Mouse (Mus musculus) 416B (cell line): Measurements from ENCODE around the gene Cuedc2.
A peak's percentile ranks its signal among the peaks of the same experiment; 100 is the strongest.

Experiments
- DNase-seq: peaks from one replicate; pipeline ENCODE4 v3.0.0; 2011; ENCODE audit warnings: low read depth

Gene Cuedc2

DNA sequence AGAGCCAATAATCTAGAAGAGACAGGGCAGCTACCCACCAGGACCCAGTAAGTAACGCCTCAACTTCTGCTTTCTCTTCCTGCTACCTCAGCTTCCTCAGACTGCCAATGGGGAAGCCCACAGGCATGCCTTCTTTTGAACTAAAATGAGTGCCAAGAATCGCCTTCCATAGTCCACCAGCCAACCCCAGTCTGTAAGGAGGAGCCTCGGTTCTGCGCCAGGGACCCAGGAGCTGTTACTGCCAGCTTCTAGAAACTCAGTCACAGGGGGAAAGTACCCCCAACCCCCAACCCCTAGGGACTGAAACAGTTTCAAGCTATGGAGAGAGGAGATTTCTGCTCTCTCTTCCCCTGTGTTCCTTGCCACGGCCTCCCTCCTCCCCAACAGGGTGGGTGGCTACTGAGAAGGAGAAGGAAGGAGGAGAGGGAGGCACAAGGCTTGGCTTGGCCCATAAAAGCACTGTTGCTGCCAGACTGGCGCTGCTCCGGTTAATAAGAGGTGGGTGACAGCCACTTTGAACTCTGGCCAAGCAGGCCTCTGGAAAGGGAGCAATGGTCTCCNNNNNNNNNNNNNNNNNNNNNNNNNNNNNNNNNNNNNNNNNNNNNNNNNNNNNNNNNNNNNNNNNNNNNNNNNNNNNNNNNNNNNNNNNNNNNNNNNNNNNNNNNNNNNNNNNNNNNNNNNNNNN lies 927 bp upstream of the Cuedc2 start:
- DNase-seq: peak; percentile 93

DNA sequence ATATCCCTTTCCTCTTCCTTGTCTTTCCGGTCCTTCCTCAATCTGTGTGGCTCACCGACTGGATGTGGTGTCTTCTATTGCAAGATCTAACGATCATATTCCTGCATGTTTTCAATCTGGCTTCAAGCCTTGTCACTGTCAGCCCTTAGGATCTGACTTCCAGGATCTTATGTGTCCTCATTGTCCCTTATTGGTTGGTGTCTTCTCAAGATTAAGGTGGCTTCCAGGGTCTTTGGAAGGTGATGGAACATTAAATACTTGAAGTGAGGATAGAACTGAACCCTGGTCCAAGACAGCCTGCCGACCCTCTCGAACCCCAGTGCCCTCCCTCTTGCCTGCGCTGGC lies 412 bp upstream of the Cuedc2 start:
- no peak for DNase-seq

DNA sequence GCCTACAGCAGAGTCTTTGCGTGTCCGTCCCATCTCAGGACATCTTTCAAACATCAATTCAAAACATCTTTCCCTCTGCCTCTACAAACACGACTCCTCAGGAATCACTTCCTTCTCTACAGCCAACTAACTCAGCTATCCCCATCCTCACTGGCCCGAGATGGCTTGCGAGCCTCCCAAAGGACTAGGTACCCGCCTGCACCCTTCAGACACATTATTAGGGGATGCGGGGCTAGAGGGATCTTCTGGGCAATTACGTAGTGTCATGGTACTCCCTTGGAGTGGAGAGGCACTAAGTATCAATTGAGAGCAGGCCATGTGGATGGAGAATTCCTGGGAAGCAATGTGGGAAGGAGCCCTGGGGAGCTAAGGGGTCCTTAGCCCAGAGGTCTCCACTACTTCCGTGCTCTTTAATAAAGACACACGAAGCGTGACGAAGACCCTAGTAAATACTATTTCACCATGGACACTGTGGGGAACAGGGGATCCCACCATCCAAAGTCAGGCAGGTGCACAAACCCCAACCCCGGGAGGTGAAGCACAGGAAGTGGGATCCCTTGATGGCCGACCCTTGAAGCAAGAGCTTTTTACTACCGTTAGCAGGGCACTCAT lies 677 bp downstream of the Cuedc2 start:
- DNase-seq: no peak

DNA sequence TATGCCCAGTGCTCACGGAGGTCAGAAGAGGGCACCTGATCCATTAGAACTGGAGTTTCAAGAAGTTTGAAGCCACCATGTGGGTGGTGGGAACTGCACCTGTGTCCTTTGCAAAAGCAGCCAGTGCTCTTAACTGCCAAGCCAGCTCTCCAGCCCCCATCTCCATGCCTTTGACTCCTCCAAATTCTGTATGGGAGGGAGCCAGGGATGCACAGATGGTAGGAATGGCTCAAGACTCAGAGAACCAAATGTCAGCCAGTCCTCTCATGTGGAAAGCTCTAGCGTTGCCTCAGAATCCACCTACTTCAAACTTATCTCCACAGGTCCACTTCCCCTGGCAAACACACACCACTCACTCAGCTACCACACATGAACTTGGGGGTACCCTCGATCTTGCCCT lies 4.6 kb downstream of the Cuedc2 start:
- no peak for DNase-seq

DNA sequence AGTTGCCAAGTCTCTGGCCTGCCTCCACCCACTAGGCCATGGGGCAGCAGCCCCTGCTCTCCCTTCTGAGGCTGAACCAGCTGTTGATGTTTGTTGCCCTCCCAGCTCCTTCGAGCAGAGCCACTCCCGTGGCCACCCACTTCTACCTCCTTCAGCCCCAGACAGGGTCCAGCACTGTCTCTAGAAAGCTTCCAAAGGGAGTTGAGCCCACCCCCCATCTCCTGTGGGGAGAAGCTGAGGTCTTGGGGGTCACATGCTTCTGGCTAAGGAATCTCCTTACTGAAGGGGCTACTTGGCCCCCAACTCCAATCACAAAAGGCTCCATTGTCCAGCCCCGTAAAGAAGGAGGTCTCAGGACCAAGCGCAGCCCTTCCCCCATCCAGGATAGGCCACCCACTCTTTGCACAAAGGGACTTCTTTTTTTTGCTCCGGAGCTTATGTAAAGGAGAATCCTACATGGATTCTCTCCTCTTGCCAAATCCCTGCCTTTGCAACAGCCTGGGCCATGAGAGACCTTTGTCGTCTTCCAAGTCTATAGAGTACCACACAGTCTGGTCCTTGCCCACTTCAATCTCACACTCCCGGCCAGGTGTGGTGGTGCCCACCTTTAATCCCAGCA lies 5.7 kb downstream of the Cuedc2 start:
- DNase-seq: no peak

DNA sequence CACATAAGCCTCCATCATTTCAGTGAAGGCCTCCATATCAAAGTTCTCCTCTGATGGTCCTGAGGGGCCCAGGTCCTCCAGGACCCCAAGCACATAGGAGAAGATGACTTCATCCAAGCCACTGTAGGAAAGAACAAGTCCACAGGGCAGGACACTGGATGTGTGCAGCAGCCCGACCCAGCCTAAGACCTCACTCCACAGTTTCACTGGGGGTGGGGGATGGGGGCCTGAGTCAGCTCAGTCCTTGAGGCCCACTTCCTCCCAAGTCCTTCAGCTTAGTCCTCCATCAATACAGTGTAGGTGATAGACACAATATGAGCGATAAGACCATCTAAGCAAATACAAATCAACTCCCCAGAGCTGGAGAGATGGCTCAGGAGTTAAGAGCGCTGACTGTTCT lies 6.6 kb downstream of the Cuedc2 start:
- no peak for DNase-seq

DNA sequence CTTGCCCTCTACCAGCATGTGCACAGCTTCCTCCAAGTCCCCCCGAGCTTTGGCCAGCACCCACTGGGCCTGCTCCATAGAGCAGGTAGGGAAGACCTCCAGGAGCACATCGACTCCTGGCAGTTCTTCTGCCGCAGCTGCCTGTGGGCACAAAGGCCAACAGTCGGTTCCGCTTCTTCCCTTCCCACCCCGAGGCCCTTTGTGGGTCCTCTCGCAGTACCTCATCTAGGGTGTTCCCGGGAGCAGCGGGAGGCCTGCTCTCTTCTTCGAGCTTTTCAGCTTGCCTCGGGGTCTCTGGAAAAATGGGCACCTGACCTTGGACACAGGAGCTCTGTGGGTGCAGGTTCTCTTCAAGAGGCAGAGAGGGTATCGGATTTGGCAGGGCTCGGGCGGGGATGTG lies 7.2 kb downstream of the Cuedc2 start:
- DNase-seq: no peak

DNA sequence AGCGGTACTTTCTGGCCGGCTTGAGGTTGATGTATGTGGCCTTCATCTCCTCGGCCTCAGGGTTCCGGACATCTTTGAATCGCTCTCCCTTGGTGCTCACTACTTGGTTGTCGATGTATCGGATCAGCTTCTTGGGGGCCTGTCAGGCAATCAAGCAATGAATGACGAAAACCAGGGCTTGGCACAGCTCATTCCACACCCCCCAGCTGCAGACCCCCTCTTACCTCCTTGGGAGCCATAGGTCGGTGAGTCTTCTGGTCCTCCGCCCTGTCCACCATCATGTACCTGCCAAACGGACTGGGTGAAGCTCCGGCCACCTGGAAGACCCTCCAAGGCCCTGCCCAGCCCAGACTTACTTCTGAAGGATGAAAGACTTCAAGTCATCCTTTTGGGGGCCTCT lies 7.8 kb downstream of the Cuedc2 start:
- DNase-seq: no peak

DNA sequence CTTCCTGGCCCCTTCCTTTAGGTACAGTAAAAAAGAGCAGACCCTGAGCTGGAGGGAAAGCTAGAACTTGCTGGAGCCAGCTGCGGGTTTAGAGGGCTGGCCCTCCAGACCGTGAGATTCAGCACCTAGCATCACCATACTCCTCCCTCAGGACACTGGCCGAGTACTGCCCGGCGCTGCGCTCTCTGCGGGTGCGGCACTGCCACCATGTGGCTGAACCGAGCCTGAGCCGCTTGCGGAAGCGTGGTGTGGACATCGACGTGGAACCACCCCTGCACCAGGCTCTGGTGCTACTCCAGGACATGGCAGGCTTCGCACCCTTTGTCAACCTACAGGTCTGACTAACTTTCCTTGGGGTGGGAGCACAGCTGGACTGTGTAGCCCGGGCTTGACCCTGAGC lies 8.6 kb downstream of the Cuedc2 start:
- DNase-seq: peak; percentile 85

DNA sequence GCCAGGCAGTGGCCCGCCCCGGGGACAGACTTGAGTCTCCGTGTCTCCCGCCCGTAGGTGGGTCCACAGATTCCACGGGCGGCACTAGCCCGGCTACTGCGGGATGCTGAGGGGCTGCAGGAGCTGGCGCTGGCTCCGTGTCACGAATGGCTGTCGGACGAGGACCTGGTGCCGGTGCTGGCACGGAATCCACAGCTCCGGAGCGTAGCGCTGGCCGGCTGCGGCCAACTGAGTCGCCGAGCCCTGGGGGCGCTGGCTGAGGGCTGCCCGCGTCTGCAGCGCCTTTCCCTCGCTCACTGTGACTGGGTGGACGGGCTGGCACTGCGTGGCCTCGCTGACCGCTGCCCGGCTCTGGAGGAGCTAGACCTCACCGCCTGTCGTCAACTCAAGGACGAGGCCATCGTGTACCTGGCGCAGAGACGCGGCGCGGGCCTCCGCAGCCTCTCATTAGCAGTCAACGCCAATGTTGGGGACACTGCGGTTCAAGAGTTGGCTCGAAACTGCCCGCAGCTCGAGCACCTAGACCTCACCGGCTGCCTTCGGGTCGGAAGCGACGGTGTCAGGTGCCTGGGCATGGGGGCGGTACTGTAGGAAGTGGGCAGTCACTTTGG lies 9.4 kb downstream of the Cuedc2 start:
- DNase-seq: no peak

DNA sequence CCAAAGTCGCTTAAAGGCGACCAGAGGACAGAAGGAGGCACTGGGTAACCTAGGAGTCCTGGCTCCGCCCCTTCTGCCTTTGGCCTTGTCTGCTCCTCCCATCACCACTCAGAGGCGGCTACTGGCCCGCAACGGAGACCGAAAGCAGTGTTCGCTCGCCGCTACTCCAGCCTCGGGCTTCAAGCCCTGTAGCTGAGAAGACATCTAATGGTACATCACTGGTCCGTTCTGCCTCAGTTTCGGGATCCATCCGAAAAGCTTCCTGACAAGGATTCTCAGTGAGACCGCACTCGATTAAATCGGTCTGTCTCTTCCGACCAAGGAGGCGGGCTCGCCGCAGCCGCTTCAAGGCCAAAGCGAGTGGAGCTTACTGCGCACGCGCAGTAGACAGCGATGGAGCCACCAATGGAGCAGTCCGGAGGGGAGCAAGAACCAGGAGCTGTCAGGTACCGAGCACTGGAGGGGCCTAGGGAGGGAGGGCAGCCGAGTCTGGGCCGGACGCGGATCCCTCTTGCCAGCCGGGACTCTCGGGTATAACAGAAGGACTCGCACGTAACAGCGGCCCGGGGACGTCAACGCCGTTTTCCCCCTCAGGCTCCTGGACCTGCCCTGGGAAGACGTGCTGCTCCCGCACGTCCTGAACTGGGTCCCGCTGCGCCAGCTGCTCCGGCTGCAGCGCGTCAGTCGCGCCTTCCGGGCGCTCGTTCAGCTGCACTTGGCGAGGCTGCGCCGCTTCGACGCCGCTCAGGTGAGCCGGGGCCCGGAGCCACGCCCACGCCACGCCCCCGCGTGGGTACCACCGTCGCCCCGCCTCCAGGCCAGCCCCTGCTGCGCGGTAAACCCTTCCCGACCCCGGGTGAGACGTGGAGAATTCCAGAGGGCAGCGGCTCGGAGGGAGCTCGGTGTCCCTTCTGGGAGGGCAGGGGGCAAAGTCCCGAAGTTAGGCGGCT lies 10.1 kb downstream of the Cuedc2 start, which contains the start of gene Fbxl15:
TSS of gene Fbxl15 (plus strand) at position 104 of the 950 bp plus-strand sequence.
- DNase-seq: peak; percentile 97

DNA sequence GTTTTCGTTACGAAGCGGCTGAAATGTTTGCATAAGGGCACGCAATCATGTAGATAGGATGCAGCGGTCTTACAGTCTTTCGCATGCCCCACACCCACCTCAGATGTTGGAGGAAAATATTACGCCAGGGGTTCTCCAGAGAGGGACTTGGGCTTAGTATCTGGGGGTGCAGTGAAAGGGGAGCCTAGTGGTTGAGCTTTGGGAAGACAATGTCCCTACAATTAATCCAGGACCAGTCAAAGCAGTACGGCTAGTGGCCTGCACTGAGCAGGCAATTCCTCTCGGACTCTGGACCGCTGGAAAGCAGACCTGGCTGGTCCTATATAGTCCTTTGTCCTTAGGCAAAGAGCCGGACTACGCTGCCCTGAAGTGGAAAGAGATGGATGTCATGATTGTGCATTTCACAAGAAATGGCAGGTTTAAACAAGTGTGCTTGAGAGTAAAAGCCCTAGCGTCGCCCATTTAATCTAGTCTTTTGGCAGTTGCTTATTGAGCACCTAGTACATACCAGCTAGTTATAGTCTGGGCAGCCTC lies 10.9 kb downstream of the Cuedc2 start:
- no peak for DNase-seq

DNA sequence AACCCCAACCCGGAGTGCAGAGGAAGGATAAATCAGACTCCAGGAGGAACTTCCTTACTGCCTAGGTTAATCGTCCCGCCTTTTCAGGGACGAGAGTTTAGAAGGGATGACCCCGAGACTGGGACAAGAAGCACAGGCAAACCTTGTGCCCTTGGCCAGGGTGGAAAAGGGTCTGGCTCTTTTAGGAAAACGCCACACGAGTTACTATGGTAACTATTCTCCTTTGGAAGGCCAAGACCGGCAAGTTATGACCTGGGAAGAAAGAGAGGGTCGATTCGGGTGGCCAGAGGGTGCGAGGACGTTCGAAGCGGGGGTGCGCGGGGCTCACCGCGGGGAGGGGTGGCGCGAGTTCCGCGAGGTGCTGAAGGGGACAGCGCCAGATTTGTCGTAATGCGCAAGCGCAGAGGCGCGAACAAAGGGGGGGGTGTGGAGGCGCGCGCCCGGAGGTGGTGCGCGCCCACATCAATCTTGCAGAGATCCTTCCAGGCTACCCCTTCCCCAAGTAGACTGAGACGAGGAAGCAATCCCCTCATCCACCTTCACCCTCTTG lies 11.7 kb downstream of the Cuedc2 start, which contains the start of gene Psd:
TSS of gene Psd (minus strand) at position 401 of the 550 bp plus-strand sequence.
- DNase-seq: no peak

DNA sequence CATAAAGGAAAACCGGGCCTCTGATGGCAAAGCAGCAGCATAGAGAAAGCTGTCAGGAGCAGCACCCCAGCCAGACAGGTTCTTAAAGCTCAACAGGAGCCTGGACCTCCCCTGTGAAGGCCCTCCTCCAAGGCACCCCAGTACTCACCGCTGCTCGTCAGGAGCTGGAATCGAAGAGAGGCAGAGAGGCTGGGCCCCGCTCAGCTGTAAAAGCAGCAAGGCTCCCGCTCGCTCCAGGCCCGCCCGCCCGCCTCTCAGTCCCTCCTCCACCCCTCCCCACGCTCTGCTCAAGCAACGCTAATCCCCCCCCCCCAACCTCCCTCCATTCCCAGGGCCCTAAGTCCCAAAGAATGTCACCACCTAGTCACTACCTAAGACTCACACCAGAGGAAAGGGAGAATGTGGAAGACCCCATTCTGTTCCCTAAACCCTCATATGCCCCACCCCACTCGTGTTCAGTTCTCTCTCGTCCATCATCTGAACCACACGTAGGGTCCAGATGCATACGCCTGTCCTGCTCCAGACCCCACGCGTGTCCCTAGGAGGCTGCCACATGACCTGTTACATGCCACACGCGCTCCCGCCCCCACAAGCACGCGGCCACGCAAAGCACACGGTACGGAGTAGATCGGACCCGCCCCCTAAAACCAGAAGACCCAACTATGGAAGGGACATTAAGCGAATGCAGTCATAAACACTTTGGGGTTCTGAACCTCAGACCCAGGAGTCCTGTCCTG lies 12.3 kb downstream of the Cuedc2 start:
- no peak for DNase-seq

DNA sequence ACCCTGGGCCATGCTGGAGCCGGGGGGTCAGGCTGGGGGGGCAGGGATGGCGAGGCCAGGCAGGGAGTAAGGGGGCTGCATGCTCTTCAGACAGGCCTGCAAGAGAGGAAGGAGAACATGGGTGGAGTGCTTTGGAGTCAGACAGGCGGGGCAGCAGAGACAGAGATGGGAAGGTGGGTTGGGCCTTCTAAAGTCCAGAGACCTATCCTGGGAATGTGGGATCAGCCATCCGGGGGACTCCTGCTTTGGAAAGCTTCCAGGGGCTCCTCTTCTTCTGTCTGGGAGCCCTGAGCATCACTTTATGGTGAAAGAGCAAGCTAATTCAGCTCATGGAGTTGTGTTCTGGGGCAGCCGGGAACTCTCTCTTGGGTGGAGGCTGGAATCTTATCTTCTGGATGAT lies 13.6 kb downstream of the Cuedc2 start:
- no peak for DNase-seq

DNA sequence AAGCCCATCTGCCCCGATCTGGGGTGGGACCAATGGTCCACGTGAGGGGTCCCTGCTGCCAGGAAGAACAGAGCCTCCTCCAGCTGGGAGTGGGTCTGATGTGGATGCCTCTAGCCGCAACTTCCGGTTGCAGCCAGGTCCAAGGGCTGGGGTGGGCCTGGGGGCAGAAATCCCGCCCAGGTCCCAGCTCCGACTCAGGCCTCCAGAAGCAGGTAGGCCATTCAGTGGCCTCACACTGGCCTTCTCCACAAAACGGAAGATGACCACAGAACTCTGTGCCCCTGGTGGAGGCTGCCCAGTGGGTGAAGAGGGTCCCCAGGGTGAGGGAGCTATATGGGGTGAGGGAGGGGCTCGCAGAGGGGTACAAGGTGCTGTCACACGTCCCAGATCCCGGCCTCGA lies 14.1 kb downstream of the Cuedc2 start:
- no peak for DNase-seq

DNA sequence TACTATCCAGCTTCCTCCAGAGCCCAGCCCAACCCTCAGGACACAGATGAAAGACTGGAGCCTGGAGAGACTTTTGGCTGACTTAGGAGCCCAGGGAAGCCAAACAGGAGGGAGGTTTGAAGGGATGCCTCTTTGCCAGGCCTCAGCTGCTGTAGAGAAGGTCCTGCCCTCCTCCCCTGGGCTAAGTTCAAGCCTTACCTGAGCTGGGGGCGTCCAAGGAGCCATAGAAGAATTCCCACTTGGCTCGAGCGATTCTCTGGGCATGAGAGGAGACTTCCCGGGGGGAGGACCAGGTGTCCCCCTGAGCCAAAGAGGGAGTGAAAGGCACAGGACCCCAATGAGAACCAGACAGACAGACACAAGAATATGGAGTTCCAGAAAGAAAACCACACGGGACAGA lies 14.8 kb downstream of the Cuedc2 start:
- DNase-seq: no peak

DNA sequence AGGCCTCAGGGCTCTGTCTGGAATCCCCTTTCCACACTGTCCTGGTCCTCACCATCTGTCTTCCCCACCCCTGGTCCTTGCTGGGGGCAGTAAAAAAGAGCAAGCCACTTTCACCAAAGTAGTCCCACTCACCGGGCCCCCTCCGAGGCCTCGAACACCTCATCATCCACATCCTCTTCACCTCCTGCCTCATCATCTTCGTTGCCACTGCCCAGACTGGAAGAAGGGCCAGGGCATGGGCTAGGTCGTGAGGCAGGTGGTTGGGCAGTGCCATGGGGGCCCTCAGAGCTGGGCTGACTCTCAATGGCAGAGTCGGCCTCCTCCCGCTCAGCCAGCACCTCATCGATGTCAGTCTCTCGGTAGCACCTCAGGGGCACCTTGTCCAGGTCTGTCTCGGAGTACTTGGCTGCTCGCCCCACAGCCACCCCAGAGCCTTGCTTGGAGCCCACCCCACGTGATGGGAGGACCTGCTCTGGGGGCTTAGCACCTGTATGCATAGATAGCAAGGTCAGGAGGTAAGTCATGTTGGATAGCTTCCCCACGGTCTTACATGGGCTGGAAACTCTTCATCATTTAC lies 15.4 kb downstream of the Cuedc2 start:
- no peak for DNase-seq

DNA sequence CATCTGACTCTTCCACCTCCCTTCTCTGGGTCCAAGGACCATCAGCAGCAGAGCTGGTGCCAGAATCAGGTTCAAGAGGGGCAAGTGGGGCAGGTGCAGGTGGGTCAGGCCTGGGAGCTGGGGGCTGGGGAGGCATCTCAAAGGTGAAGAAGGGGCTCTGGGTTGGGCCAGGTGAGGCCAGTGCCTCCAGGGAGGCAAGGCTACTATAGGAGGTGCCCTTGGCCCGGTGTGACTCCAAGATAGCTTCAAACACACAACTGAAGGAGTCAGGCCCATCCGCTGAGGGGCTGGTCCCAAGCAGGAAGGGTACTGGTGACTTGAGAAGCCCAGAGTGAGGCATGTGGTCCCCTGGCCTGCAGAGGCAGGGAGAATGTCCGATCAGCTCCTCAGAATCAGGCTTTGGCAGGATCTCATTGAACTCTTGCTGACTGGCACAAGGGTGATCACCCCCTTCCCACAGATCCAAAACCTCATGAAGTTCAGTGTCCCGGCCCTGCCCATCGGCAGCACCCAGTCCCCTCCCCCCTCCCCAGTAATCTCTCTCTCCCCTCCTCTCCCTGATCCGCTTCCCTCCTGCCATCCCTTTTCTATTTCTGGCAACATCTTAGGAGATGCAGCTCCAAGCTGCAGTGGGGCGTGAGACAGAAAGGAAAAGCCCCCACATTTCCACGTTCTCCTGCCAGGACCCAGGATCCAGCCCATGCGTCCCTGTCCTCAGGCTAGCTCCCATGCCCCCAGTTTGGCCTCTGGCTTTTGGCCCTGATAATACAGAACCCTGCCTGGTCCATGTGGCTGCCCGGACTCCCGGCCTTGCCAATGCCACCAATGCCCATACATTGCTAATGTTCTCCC lies 16.1 kb downstream of the Cuedc2 start:
- DNase-seq: no peak
